Mouse (Mus musculus) cerebellum, adult 11 months (tissue): ENCODE data around the gene Gm28051.

Source experiments
- DNase-seq: peaks from one replicate; pipeline ENCODE4 v3.0.0; 2022

The Gm28051 gene

GRCm38 (mm10) chr12:102705216-102705871 is 52.2 kb downstream of the Gm28051 start:
- DNase-seq = peak; percentile 95

- DNase-seq = peak; percentile 63
Measured at GRCm38 (mm10) chr12:102704457-102705198, 52.9 kb downstream of the Gm28051 start, which contains the start of gene Itpk1. TSS of gene Itpk1 (minus strand) at chr12:102704930.

GRCm38 (mm10) chr12:102703921-102704408 is 53.6 kb downstream of the Gm28051 start:
- no peak for DNase-seq

GRCm38 (mm10) chr12:102703441-102703840 is 54.1 kb downstream of the Gm28051 start:
- no peak for DNase-seq

- DNase-seq = no peak
Measured at GRCm38 (mm10) chr12:102703111-102703412, 54.5 kb downstream of the Gm28051 start.

- DNase-seq = peak; percentile 73
Measured at GRCm38 (mm10) chr12:102702356-102703110, 55.0 kb downstream of the Gm28051 start.

- no peak for DNase-seq
Measured at GRCm38 (mm10) chr12:102701691-102702207, 55.8 kb downstream of the Gm28051 start.

- DNase-seq = no peak
Measured at GRCm38 (mm10) chr12:102700453-102700852, 57.1 kb downstream of the Gm28051 start.

- no peak for DNase-seq
Measured at GRCm38 (mm10) chr12:102699156-102699555, 58.4 kb downstream of the Gm28051 start.

GRCm38 (mm10) chr12:102698089-102698684 is 59.4 kb downstream of the Gm28051 start:
- no peak for DNase-seq

- DNase-seq = no peak
Measured at GRCm38 (mm10) chr12:102697381-102697780, 60.2 kb downstream of the Gm28051 start.

- no peak for DNase-seq
Measured at GRCm38 (mm10) chr12:102696635-102697354, 60.8 kb downstream of the Gm28051 start.

- no peak for DNase-seq
Measured at GRCm38 (mm10) chr12:102695369-102696239, 62.0 kb downstream of the Gm28051 start.

GRCm38 (mm10) chr12:102691761-102692160 is 65.8 kb downstream of the Gm28051 start:
- no peak for DNase-seq

GRCm38 (mm10) chr12:102691180-102691579 is 66.4 kb downstream of the Gm28051 start:
- DNase-seq = no peak

GRCm38 (mm10) chr12:102689773-102690563 is 67.6 kb downstream of the Gm28051 start:
- no peak for DNase-seq

- DNase-seq = no peak
Measured at GRCm38 (mm10) chr12:102686321-102686720, 71.2 kb downstream of the Gm28051 start.

GRCm38 (mm10) chr12:102685523-102685931 is 72.0 kb downstream of the Gm28051 start:
- no peak for DNase-seq

GRCm38 (mm10) chr12:102684720-102685386 is 72.7 kb downstream of the Gm28051 start:
- DNase-seq = no peak

GRCm38 (mm10) chr12:102683979-102684378 is 73.6 kb downstream of the Gm28051 start:
- DNase-seq = no peak
